Mouse (Mus musculus) erythroblast, adult 5-6 weeks (primary cell): ENCODE results near the gene Fads3. TPM values are rescaled to one million over a fixed set of nuclear protein-coding genes. Genes with fewer than 3 reads are reported as not detected.

ENCODE experiments used
- ATAC-seq: replicated peaks from 2 replicates; pipeline ENCODE4 v1.8.0; 2016; ENCODE audit warnings: moderate number of reproducible peaks, mild to moderate bottlenecking, moderate TSS enrichment, inconsistent platforms; ENCODE audit not compliant: poor library complexity, low FRiP score, severe bottlenecking
- total RNA-seq, 2 experiments: library from RNA; stranded (forward) in 1 of 2; stranded (reverse) in 1 of 2; fragments of 150-400 nt in 1 of 2; fragments of 200-764, 138-1000 nt in 1 of 2; gene quantifications; 2 replicates each; pipeline versions ENCODE4 v1.2.3 to v1.2.4; 2015 to 2017; ENCODE audit warnings: low replicate concordance in 2 of 2

Gene Fads3
- total RNA-seq, 2 experiments from 2014 or later, result 1.7 to 18.5 TPM

DNA sequence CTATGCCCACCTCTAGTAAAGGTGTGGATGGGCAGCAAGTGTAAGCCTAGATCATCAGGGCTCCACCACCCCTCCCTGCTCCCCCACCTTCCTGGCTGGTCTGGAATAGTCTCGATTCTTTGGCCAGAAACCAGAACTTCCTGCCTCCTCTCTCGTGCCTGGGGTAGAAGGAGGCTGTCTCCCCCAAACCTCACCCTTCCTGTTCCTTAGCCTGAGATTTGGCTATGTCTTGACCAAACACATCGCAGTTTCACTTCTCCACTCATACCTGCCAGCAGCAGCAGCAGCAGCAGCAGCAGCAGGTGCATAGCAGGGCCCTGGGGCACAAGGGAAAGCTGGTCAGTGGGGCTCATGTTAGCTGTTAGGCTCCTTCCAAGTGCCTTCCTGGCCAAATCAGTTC lies 5.6 kb downstream of the Fads3 start:
- no peak for ATAC-seq

DNA sequence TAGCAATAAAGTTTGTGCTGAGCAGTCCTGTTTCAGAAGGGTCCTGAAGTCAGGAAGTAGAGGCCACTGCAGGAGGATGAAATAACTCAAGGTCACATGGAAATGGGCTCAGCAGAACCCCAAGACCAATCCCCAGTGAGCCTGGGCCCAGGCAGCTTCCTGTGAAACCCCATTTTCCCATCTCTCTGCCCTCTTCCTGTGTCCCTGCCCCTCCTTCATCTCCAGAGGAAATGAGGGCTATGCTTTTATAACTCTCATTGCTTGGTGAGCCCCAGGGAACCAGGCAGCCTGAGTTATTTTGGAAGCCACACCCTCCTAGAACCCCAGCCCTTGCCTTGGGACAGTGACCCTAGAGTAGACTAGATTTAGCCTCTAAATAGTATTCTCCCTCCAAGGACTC lies 8.2 kb downstream of the Fads3 start:
- ATAC-seq, result no peak

DNA sequence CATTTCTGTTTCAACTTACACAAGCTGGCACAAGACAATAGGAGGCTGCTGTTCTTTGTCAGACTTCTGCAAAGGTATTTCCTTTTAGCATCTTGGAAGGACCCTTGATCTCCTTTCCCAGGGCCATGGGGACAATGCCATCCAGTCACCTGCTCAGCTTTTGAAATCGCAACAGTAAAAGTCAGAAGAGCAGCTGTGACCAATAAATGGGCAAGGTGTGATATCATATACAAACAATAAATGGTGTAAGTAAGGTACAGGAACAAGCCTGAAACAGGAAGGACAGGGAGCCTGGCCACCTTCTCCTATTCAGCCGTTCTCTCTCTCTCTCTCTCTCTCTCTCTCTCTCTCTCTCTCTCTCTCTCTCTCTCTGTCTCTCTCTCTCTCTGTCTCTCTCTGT lies 9.1 kb downstream of the Fads3 start:
- no peak for ATAC-seq

DNA sequence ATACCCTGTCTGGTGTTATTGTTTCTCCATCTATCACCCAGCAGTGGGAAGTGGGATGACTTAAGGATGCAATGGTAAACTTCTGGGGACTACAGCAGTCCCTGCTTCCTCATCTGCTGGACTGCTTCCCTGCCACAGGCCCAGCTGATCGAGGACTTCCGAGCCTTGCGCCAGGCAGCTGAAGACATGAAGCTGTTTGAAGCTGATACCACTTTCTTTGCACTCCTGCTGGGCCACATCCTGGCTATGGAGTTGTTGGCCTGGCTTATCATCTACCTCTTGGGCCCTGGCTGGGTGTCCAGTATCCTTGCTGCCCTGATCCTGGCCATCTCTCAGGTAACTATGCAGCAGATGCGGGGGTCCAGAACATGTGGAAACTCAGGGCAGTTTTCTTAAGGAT lies 11.3 kb downstream of the Fads3 start:
- ATAC-seq, result no peak

DNA sequence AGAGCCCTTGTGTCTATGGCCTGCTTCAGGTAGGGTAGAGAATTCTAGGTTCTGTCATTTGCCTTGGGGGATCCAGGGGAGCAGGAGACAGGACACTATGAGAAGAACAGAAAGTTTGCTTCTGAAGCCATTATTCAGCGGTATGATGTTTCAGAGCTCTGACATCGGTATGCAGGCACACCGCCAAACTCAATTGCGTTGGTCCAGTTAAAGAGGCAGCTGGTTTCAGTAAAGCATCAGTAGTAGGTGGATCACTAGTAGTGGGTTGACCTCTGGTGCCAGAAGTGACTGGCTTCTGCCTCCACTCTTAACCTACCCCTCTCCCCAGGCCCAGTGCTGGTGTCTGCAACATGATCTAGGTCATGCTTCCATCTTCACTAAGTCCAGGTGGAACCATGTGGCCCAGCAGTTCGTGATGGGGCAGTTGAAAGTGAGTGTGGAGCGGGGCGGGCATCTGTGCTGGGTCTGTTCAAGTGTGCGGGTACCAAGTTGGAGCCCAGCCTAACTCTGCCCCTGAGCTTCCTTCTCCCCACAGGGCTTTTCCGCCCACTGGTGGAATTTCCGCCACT lies 12.4 kb downstream of the Fads3 start:
- ATAC-seq, result no peak

DNA sequence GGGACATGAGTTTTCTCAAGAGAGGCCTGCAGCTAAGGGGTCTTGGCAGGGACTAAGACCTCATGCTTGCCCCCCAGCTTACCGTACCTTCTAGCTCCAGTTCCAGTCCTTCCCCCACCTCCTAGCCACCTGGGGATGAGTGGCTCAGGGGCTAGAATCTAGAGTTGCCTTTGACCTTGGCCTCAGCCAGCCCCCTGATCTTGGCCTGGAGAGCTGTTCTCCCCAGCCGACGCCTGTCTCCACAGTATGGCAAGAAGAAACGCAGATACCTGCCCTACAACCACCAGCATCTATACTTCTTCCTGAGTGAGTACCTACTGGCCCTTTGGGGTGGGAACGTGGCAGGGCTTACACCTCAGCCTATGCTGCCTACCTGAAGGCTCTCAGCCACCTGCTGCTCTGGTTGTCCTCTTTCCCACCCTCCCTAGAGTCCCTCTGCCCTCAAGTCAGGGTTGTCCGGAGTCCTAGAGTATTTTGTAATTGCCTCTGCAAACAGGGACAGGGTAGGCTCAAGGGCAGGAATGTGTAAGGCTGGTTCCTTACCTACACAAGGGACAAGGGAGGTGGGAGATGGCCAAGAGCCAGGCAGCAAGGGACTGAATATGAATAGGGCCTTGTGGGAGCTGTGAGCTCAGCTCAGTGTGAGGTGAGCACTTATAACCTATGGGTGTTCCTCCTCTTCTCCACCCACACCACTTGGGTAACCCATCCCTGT lies 13.1 kb downstream of the Fads3 start:
- no peak for ATAC-seq

DNA sequence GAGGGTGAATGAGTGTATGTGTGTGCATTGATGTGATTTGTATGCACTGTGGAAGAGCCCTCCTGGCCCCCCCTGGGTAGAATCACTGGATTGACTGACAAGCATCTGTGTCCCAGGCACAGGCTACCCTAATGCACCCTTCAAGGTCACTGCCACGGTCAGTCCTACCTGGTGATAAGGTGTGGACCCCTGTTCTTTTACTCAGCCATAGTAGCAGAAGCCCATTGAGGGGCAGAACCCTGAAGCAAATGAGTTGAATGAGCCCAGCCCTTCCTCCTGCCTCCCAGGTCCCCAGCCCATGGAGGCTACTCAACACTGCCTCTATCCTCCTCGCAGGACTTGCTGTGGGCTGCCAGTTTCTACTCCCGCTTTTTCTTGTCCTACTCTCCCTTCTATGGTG lies 13.9 kb downstream of the Fads3 start:
- ATAC-seq, result no peak

DNA sequence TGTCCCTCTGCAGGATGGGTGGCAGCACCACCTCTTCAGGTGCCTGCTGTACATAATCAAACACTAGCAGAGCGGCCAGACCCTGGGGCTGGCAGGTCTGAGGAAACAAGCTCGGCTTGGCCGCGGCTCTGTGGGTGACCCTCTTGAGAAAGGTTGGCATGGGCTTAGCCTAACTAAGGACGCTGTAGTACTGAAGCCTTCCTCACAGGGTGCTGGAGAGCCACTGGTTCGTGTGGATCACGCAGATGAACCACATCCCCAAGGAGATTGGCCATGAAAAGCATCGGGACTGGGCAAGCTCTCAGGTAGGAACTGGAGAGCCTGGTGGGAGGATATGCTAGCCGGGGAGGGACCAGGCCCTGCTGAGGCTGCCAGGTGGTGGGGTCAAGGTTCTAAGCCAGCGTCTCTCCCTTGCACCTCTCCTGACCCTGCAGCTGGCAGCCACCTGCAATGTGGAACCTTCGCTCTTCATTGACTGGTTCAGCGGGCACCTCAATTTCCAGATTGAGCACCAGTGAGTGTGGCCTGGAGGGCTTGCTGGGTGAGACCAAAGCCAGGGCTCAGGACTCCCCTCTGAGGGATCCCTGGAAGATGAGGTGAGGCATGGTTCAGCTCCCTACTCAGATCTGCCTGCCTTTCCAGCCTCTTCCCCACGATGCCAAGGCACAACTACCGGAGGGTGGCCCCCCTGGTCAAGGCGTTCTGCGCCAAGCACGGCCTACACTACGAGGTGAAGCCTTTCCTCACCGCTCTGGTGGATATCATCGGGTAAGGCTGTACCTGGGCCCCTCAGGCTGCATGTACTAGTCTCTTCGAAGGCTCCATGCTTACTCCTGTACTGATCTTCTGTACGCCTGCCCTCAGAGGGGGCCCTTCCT lies 14.7 kb downstream of the Fads3 start:
- ATAC-seq, result no peak

DNA sequence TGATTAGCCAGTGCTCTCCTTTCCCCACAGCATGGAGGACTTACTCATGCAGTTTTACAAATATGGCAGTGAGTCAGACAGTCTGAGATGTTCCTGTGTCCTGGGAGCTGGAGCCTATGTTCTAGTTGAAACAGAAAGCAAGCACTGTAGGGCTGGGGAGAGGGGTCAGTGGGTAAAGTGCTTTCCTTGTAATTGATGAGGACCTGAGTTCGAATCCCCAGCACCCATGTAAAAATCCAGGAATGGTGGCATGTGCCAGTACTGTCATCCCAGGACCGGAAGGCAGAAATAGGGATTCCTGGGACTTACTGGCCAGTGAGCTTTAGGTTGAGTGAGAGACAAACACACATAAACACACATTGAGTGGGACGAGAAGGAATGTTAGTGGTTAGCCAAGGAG lies 15.3 kb downstream of the Fads3 start:
- ATAC-seq, result no peak

DNA sequence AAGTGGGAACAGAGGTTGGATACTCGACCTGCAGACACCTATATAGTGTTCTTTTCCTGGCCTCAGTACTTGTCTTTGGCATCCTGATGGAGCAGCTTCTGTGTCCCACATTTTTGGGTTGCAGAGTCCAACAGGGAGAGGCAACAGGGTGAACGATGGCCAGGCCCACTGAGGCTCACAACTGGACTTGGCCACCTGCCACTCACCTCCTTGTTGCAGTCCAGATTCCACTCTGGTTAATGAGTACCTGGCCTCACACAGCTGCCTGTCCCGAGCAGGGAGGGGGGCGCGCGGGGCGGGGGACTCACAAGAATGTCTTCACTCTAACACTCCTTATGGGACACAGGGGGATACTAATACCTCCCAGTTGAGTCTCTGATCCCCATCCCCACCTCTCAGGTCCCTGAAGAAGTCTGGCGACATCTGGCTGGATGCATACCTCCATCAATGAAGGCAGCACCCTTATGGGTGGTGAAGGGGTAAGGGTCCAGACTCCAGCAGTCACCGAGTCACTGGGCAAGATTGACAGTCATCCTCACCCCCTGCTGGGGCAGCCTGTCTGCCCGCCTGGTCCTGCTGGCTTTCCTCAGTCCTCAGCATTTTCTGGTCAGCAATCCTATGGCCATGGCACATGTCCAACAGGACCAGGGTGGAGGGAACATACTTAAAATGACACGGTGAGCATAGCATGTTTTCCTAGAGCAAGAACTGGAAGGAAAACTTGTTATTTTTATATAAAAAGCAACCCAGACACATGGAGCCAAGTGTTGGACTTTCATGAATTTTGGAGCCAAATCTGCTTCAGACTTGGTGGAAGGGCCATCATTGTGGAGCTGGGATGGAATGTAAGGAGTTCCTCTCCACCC lies 16.4 kb downstream of the Fads3 start:
- no peak for ATAC-seq

DNA sequence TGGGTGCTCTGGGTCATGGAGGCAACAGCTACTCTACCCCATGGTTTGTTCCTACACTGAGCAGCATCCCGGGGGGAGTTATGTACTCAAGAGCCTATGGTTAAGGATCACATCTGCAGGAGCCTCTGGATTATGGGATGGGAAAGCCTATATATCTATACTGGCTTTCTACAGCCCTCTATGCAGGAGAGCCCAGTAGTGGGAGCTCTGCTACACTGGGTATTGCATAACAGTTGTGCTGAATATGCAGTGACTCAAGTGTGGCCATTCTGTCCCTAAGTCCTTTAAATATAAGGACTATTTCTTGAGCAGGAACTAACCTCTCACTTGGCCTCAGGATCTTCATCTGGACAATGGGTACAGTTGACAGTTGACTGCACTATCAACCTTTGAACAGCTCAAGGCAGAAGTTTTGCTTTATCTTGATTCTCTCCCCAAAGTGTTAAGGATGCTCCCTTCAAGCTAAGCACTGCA lies 17.0 kb downstream of the Fads3 start:
- no peak for ATAC-seq

DNA sequence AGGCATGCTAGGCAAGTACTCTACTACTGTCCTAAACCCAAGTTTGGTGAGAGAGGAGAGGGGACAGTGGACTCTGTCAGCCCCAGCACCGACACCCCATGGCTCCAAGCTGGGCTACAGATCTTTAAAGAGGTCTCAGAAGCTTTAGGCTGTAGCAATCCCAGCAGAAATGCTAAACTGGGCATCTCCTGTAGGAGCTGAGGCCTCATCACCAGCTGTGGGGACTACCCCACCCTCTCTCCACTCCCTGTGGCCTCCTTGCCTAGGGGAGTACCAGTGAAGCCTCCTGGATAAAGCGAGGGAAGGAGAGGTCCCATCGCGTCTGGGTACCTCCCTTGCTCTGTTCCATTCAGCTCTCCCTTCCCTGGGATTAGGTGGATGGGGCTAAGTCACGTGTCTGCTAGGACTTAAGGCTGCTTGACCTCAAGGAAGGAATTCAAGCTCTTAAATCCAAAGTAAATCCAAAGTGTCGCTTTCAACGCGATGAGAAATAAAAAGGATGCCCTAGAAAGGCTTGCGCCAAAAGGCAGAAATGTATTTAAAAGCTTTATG lies 17.6 kb downstream of the Fads3 start:
- no peak for ATAC-seq

DNA sequence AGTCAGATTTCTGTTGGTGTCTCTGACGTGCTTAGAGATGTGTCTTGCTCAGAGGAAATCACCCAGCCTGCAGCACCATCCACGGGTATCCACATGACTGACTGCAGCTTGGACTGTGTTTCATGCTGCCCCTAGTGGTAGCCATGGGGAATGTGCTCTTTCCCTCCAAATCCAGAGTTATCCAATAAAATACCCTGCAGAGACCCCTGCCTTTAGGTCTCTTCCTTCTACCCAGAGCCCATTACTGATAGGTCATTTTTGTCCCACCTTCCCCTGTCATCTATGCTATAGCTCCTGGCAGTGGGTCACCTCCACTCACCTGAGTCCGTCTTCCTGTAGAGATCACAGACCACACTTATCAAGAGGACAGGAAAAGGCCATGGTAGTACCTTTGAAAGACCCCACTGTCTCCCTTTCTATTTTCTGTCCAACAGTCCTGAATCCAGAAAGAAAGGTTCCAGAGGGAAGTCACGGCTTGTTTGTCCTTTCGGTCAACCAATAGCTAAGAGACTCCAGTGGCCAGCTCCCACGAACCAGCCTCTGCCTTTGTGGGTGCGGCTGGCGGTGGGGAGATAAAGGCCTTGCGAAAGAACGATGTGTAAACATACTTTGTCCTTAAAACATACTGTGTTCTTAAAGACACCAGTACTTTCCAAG lies 18.7 kb downstream of the Fads3 start:
- ATAC-seq, result peak; percentile 79

DNA sequence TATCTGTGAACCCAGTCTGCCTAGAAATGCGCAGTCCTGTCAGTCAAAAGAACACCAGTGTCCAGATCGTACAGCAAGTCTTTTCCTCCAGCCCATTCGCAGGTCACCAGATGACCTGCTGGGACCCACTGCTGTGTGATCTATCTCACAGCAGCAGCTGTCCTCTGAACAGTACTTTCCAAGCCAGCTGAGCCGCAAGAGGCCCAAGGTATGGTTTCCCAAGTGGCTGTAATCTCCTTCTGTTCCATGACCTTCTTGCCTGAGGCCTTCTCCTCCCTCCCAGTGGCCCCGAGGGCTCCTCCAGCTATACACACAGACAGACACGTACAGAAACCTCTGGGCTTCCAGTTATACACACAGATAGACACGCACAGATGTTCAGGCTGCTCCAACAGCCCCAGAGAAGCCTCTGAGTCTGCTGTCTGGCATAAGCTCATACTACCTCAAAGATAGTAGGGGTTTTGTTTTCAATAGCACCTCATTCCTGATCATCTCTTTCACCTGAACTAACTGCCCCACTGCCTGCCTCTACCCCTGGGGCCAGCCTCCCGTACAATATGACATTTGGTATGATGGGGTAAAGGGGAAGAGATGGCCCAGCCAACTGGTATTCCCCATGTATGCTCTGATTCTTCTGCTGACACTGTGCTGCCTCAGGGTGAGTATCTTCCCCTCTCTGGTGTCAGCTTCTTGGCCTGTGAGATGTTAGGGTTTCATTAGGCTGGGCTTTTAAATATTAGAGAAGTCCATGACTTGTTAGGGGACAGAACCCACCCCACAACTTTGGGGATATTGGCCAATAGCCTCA lies 19.6 kb downstream of the Fads3 start:
- 0 out of 2 replicates have a peak, but pooled peaks have one; percentile 21 for ATAC-seq

DNA sequence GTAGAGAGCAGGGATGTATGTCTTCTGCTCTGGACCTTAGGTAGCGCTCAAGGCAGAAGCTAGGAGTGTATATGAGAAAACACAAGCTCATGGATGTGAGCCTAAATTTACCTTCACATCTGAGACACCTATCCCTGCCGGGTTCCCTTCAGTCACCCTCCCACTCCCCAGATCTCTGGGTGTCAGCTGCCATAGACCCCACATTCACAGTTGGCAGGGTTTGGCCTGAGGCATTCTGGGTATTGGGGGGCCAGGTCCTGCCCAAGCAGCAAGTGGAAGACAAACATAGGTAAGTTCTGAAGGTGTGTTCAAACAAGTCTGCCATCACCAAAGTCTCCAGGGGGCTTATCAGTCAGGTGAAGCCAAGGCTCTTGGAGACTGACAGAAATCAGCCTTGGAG lies 20.3 kb downstream of the Fads3 start:
- ATAC-seq, result no peak

DNA sequence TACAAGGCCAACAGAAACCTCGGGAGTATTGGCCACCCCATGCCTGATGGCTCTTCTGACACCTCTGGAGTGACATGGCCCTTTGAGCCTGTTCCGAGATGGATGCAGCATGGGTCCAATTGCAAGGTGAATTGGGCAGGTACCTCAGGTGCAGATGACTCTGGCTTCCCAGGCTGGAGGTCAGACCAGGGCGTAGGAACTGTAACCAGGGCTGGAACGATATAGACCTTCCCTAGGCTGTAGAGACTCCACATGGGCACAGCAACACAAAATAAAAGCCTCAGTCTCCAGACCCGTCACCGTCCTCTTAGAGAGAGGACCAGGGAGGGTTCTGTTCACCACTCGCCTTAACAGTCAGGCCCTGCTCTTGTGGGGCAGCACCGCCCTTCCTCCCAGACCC lies 20.9 kb downstream of the Fads3 start:
- no peak for ATAC-seq

DNA sequence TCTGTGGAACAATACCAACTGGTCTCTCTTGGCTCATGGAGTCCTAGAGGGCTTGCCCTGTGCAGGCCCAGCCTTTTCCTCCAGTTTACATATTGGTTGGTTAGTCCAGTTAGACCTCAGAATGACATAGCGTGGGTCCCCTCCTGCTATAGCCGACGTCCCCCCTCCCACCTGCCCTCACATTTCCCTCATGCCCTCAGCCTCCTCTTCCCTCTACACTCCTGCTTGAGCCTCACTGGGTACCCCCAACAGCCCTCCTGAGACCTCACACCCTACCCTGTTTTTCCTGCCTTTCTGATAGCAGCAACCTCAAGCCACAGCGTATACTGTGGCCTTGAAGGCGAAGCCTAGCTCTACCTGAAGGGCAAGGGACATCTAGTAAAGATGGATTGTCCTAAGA lies 21.5 kb downstream of the Fads3 start:
- ATAC-seq, result no peak
